Mouse (Mus musculus): ENCODE data around the gene Gpkow. TPM values are rescaled to one million over a fixed set of nuclear protein-coding genes. Genes with fewer than 3 reads are reported as not detected.
A peak's percentile ranks its signal among the peaks of the same experiment; 100 is the strongest.

Gene Gpkow
- polyA plus RNA-seq, 1 experiment from 2014 or later = 45.6 TPM

DNA sequence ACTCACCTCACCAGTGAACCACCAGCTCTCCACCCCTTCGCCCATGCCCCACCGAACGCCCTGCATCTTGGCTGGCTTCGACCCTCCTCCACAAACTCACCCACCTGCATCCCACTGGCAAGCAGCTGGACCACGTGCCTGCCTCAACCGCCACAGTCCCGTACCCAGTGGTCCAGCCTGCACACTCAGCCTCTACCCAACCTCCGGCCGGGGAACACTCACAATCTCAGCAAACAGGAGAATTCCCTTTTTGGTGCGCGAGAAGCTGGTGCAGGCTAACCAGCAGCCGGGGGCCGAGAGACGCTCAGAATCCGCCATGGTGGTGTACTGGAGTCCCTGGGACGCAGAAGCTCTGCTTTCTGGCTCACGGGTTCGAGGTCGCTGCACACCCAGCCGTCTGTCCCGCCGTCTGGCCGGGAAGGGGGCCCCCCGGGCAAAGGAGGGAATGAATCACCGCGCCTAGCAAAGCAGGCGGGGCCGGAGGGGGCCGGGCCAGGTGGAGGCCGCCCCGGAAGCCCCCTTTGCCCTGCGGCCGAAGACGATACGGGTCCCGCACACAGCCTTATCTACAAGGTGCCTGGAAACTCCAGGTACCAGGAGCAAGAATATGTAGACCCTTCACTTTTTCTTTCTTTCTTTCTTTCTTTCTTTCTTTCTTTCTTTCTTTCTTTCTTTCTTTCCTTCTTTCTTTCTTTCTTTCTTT is 25.9 kb upstream of the Gpkow start, which contains the start of gene Plp2:
TSS of gene Plp2 (minus strand) at position 470 of the 703 bp plus-strand sequence.
- Histone ChIP-seq H3K36me3 (no peaks in the 10 kb centered on the region), H3K27ac (no peak within 1 kb of the TSS), H3K4me3 (replicated peaks) (peak within 1 kb of the TSS; percentile 36)

DNA sequence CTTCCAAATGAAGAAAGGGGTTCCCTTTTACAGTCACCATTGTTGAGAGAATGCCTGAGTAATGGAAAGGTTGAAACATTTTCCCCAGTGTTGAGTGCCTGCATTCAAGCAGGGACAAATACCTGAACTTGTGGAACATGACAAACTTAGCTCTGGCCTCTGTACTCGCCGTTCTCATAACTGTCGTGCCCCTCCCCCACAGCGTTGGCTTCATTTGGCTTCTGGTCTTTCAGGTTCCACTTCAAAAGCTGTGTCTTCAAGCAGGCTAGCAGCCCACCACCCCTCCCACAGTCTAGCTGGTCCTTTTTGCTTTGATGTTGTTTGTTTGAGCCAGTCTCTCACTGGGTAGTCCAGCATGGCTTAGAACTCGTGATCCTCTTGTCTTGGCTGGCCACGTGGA is 24.2 kb upstream of the Gpkow start:
- no peak overlapping the region for H3K27ac ChIP-seq
- no peak for ATAC-seq
- H3K9ac ChIP-seq (replicated peaks) = no peak overlapping the region
- H3K4me1 ChIP-seq (replicated peaks) = 0 out of 2 replicates have a peak, but pooled peaks cover 4% of the 10 kb centered on the region
- H3K4me2 ChIP-seq (replicated peaks) = no peak overlapping the region
- H3K9me3 ChIP-seq = no peaks in the 10 kb centered on the region
- H3K4me3 ChIP-seq (replicated peaks) = no peak overlapping the region
- 52% methylated on average over 6 of the region's 6 CpGs for WGBS
- 0 out of 2 replicates have a peak, but pooled peaks cover 2% of the 10 kb centered on the region for H3K27me3 ChIP-seq
- no peaks in the 10 kb centered on the region for H3K36me3 ChIP-seq

More for the DNA sequence above, 25.9 kb upstream of the Gpkow start, which contains the start of gene Plp2:
- H3K9ac ChIP-seq (replicated peaks) = peak within 1 kb of the TSS; percentile 46
- peak within 1 kb of the TSS; percentile 52 for H3K4me2 ChIP-seq (replicated peaks)
- H3K27me3 ChIP-seq = 0 out of 2 replicates have a peak, but pooled peaks cover 2% of the 10 kb centered on the region
- H3K9me3 ChIP-seq = no peaks in the 10 kb centered on the region
- WGBS = 24% methylated on average over 33 of the region's 36 CpGs
- H3K4me1 ChIP-seq (replicated peaks) = 0 out of 2 replicates have a peak, but pooled peaks cover 4% of the 10 kb centered on the region
- ATAC-seq = peak; percentile 64

DNA sequence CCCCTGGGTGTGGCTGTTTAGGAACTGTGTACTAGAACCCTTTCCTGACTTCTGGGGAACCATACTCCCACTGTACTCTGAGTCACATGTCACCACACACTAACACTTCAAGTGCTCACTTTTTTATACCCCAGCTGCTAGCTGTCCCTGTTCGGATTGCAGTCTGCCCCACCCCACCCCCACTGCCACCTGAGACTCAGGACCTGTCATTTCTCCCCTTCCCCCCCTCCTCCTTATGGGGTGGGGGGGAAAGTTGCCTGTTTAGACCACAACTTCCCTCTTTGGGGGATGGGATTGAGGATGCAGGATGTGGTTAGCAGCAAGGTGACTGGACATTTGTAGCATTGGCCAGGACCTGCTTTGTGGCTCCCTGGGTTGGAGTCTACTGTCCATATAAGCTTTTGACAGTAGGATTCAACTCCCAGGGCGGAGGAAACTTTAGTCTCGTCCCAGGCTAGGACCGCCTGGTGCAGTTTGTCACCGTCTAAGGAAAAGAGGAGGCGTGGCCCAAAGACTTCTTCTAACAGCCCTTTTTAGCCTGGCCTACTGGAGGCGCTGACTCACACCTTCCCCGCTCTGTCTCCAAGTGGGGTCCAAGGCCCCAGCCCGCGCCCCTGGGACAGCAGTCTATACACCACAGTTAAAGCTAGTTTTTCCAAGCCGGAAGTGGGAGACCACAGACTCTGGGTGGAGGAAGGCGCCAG is 23.2 kb upstream of the Gpkow start:
- Histone ChIP-seq H3K4me1 (replicated peaks) (0 out of 2 replicates have a peak, but pooled peaks cover 4% of the 10 kb centered on the region), H3K4me3 (replicated peaks) (no peak overlapping the region), H3K36me3 (no peaks in the 10 kb centered on the region), H3K27ac (no peak overlapping the region), H3K9me3 (no peaks in the 10 kb centered on the region), H3K9ac (replicated peaks) (no peak overlapping the region), H3K27me3 (0 out of 2 replicates have a peak, but pooled peaks cover 2% of the 10 kb centered on the region), H3K4me2 (replicated peaks) (no peak overlapping the region)
- ATAC-seq = no peak
- WGBS = 36% methylated on average over 12 of the region's 12 CpGs

DNA sequence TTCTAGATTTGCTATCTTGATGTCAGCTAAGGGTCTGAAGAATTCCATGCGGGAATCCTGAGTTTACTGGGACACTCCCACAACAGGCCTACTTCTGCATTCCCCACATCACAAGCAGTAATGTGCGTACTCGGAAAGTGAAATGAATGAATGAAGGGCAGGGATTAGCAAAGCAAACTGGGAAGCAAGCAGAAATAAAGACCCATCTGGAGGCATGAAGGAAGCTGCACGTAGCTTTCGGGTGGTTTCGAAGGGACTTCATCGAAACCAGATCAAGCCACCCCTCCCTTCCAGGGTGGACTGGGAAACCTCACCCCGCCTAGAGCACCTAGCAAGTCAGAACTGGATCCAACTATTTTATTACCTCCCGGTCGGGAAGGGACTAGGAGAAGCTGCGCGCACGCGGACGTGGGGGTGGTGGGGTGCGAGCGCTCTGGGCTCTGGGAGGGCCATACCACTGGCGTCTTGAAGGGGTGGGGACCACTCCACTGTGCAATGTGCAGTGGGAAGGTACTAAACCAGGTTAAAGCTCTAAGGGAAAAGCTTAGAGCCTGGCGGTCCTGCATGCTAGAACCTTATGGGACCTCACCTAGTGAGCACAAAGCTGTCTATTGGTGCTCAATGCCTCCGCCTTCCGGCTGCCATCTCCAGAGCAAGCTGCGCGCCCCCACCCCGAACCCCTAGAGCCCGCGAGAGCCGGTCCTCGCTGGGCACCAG is 22.5 kb upstream of the Gpkow start:
- Histone ChIP-seq H3K9ac (replicated peaks) (no peak overlapping the region), H3K4me2 (replicated peaks) (peak overlapping the region; percentile 43), H3K27ac (no peak overlapping the region), H3K36me3 (no peaks in the 10 kb centered on the region), H3K27me3 (0 out of 2 replicates have a peak, but pooled peaks cover 2% of the 10 kb centered on the region), H3K4me1 (replicated peaks) (0 out of 2 replicates have a peak, but pooled peaks cover 4% of the 10 kb centered on the region), H3K9me3 (no peaks in the 10 kb centered on the region), H3K4me3 (replicated peaks) (peak overlapping the region; percentile 19)
- 39% methylated on average over 28 of the region's 28 CpGs for WGBS
- peak; percentile 9; the same call in 1 of the 2 replicates for ATAC-seq

DNA sequence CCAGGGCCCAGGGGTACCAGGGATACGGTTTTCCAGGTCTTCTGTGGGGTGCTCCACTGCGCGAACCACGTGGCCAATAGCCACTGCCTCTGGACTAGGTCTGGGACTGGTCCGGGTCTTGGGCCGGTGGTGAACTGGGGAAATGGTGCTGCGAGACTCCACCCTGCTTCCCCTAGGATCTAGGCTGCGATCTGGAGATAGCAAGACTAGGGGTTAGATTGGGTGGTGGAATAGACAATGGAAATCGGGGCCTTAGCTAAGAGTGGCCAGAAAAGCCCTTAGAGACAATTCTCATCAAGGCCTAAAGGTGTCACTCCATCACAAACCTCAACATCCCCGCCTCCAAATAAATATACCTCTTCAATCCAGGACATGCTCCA is 21.9 kb upstream of the Gpkow start:
- no peak overlapping the region for H3K9ac ChIP-seq (replicated peaks)
- H3K4me3 ChIP-seq (replicated peaks) = peak overlapping the region; percentile 19
- H3K9me3 ChIP-seq = no peaks in the 10 kb centered on the region
- H3K4me1 ChIP-seq (replicated peaks) = 0 out of 2 replicates have a peak, but pooled peaks cover 4% of the 10 kb centered on the region
- WGBS = 43% methylated on average over 10 of the region's 10 CpGs
- ATAC-seq = peak; percentile 18; the same call in 1 of the 2 replicates
- H3K27me3 ChIP-seq = 0 out of 2 replicates have a peak, but pooled peaks cover 2% of the 10 kb centered on the region
- H3K27ac ChIP-seq = no peak overlapping the region
- peak overlapping the region; percentile 43 for H3K4me2 ChIP-seq (replicated peaks)
- H3K36me3 ChIP-seq = no peaks in the 10 kb centered on the region

DNA sequence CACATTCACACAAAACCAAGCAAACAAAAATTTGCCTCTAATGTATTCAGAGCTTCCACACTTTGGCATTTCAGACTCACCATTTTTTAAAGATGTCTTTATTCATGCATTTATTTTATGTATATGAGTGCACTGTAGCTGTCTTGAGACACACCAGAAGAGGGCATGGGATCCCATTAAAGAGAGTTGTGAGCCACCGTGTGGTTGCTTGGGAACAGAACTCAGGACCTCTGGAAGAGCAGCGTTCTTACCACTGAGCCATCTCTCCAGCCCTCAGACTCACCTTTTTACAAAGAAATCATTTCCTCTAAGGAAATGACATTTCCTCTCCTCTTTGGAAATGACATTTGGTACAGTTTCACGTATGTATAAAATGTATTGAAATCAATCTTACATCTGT is 17.9 kb upstream of the Gpkow start:
- H3K4me3 ChIP-seq (replicated peaks) = no peak overlapping the region
- H3K36me3 ChIP-seq = no peaks in the 10 kb centered on the region
- H3K9me3 ChIP-seq = no peaks in the 10 kb centered on the region
- H3K27me3 ChIP-seq = no peaks in the 10 kb centered on the region
- WGBS = 46% methylated on average over 3 of the region's 3 CpGs
- H3K4me2 ChIP-seq (replicated peaks) = no peak overlapping the region
- no peak overlapping the region for H3K9ac ChIP-seq (replicated peaks)
- ATAC-seq = no peak
- H3K4me1 ChIP-seq (replicated peaks) = no peaks in the 10 kb centered on the region
- H3K27ac ChIP-seq = no peak overlapping the region

DNA sequence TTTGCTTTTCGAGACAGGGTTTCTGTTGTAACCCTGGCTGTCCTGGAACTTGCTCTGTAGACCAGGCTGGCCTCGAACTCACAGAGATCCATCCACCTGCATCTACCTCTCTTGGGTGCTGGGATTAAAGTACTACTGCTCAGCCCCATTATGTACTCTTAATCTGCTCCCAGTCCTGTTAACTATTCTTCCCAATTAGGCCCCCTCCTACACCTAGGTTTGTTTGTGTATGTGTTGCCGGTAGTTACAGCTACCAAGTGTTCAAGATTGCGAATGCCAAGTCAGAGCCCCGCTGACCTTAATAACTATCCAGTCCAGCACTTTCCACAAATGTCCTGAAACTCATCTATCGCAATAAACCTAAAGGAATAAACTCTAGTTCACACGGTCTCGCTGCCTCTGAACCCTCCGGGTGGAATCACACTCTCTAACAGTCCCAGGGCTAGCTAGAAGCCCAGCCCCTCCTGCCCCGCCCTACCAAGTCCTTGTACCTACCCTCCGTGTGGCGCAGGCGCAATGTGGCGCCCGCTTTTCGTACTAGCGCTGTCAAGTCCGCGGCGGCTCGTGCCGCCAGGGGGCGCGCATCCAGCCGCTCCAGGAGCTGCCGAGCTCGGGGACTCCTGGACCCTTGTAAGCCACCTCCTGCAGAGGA is 17.4 kb upstream of the Gpkow start:
- Histone ChIP-seq H3K9me3 (no peaks in the 10 kb centered on the region), H3K27me3 (no peaks in the 10 kb centered on the region), H3K36me3 (no peaks in the 10 kb centered on the region), H3K4me3 (replicated peaks) (peak overlapping the region; percentile 28), H3K27ac (no peak overlapping the region), H3K4me2 (replicated peaks) (peak overlapping the region; percentile 49), H3K9ac (replicated peaks) (no peak overlapping the region; the same call in 1 of the 2 replicates), H3K4me1 (replicated peaks) (no peaks in the 10 kb centered on the region)
- peak; percentile 95 for ATAC-seq
- WGBS = 18% methylated on average over 27 of the region's 27 CpGs

DNA sequence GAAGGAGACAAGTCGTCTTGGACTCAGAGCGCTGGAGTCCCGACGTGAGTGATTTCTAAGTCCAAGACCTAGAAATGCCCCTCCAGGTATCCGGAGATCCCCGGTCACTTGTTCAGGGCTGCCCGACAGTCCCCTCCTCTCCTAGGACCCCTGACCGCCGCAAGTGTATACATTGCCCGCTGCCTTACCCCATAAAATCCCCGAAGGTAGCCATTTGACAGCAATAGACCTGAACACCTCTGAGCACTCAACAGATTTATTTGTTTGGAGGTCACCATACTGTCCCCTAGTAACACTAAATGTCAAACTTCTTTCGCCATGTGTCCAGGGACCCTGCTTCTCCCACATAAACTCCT is 16.9 kb upstream of the Gpkow start:
- Histone ChIP-seq H3K9ac (replicated peaks) (no peak overlapping the region; the same call in 1 of the 2 replicates), H3K9me3 (no peaks in the 10 kb centered on the region), H3K27ac (no peak overlapping the region), H3K4me1 (replicated peaks) (no peaks in the 10 kb centered on the region), H3K36me3 (no peaks in the 10 kb centered on the region), H3K27me3 (no peaks in the 10 kb centered on the region), H3K4me2 (replicated peaks) (peak overlapping the region; percentile 49), H3K4me3 (replicated peaks) (peak overlapping the region; percentile 28)
- 32% methylated on average over 12 of the region's 12 CpGs for WGBS
- peak; percentile 69; the same call in 1 of the 2 replicates for ATAC-seq

DNA sequence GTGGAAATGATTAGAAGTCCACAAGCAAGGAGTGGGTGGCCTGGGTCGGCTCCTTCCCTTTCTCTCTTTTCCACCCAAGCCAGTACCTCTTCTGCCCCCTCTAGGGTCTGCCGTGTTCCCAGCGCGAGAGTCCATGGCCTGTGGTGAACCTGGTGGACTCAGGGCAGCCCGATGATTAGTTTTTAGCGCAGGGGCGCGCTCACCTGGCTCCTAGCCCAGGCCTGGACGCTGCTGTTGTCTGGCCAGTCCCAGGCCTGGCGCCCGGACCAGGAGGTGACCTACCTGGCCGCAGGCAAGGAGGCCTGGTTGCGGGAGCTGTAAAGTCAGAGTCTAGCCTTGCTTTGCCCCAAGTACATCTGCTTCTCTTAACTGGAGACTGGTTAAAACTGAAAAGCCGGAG is 16.1 kb upstream of the Gpkow start, which contains the start of gene Magix:
TSS of gene Magix (minus strand) at position 388 of the 400 bp plus-strand sequence.
- Histone ChIP-seq H3K4me3 (replicated peaks) (peak within 1 kb of the TSS; percentile 28), H3K27me3 (no peaks in the 10 kb centered on the region), H3K4me2 (replicated peaks) (peak within 1 kb of the TSS; percentile 49), H3K27ac (no peak within 1 kb of the TSS), H3K4me1 (replicated peaks) (no peaks in the 10 kb centered on the region), H3K9ac (replicated peaks) (no peak within 1 kb of the TSS), H3K9me3 (no peaks in the 10 kb centered on the region), H3K36me3 (no peaks in the 10 kb centered on the region)
- 75% methylated on average over 14 of the region's 14 CpGs for WGBS
- 0 out of 2 replicates have a peak, but pooled peaks have one; percentile 9 for ATAC-seq

DNA sequence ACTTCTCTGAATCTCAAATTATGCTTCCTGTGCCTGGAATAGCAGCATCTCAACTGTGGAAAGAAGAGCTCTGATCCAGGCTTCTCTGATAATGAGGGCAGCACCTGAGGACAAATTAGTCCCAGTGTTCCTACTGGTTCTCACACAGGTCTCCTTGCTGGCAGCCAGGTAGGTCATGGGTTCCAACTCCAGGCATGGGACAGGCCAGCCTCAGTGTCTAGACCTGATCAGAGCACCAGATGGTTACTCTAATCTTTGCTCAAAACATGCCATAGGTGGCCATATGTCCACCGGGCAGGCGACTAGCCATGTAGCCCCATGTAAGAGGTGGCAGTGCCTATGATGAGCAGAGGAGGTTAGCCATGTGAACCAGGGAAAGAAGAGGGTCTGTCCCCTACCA is 8.6 kb upstream of the Gpkow start:
- Histone ChIP-seq H3K9me3 (no peaks in the 10 kb centered on the region), H3K9ac (replicated peaks) (no peak overlapping the region), H3K27ac (no peak overlapping the region), H3K4me1 (replicated peaks) (no peaks in the 10 kb centered on the region), H3K4me3 (replicated peaks) (no peak overlapping the region), H3K4me2 (replicated peaks) (no peak overlapping the region), H3K27me3 (no peaks in the 10 kb centered on the region), H3K36me3 (no peaks in the 10 kb centered on the region)
- WGBS = 98% methylated on average over 2 of the region's 2 CpGs
- ATAC-seq = no peak

DNA sequence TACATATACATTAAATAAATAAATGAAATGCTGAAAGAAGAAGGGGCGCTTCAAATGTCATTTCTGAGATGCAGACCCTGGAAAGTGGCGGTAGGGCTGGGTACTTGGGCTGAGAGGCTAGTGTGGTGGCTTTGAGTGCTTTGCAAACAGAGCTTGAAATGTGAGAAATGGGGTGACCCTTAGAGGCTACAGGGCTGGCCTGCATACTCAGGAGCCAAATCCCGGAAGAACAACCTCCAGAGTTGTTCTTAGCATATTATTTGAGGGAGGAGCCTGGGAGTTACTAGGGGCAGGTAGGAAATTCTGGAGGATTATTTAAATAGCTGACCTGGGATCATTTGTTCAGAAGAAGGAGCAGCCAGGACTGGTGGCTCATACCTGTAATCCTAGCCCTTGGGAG is 6.4 kb upstream of the Gpkow start:
- Histone ChIP-seq H3K4me3 (replicated peaks) (no peak overlapping the region), H3K27ac (no peak overlapping the region), H3K9ac (replicated peaks) (no peak overlapping the region), H3K27me3 (no peaks in the 10 kb centered on the region), H3K36me3 (no peaks in the 10 kb centered on the region), H3K4me1 (replicated peaks) (no peaks in the 10 kb centered on the region), H3K4me2 (replicated peaks) (no peak overlapping the region), H3K9me3 (no peaks in the 10 kb centered on the region)
- no peak for ATAC-seq
- 71% methylated on average over 3 of the region's 3 CpGs for WGBS

All from midbrain, embryonic 13.5 days (tissue).